Mouse (Mus musculus) liver, embryonic 13.5 days (tissue): ENCODE data around the gene Kdm8. TPM values are rescaled to one million over a fixed set of nuclear protein-coding genes. Genes with fewer than 3 reads are reported as not detected.
"Not testable (repeated sequence)": the region's sequence is repeated elsewhere in the genome, so short reads cannot be mapped to it uniquely, and the experiment has no call there.

Source experiments
- ATAC-seq: fragments of 200-750 bp; cut with Nextera tagmentation; 2 replicates; pipeline ENCODE4 v1.8.0; 2017; ENCODE audit warnings: low read depth, mild to moderate bottlenecking, moderate number of reproducible peaks, moderate library complexity
- DNase-seq: peaks from one replicate; pipeline ENCODE4 v3.0.0; 2022
- H3K27ac ChIP-seq: fragments of 300-500 bp; sonication (generic); 2 replicates; pipeline ENCODE4 v1.5.1; 2015; ENCODE audit warnings: moderate library complexity, mild to moderate bottlenecking, inconsistent platforms
- H3K27me3 ChIP-seq: fragments of 300-500 bp; sonication (generic); 2 replicates; pipeline ENCODE4 v1.6.1; 2015; ENCODE audit warnings: mild to moderate bottlenecking, inconsistent platforms
- H3K36me3 ChIP-seq: fragments of 300-500 bp; sonication (generic); 2 replicates; pipeline ENCODE4 v1.6.1; 2015; ENCODE audit warnings: mild to moderate bottlenecking, inconsistent platforms
- H3K4me1 ChIP-seq: fragments of 300-500 bp; sonication (generic); replicated peaks from 2 replicates; pipeline ENCODE4 v1.6.1; 2015; ENCODE audit warnings: inconsistent platforms
- H3K4me2 ChIP-seq: fragments of 300-500 bp; sonication (generic); 2 replicates; pipeline ENCODE4 v1.6.1; 2015; ENCODE audit warnings: inconsistent platforms, mild to moderate bottlenecking, moderate library complexity
- H3K4me3 ChIP-seq: fragments of 300-500 bp; sonication (generic); replicated peaks from 2 replicates; pipeline ENCODE4 v1.5.1; 2015; ENCODE audit warnings: mild to moderate bottlenecking, inconsistent platforms
- H3K9ac ChIP-seq: fragments of 300-500 bp; sonication (generic); 2 replicates; pipeline ENCODE4 v1.6.1; 2015; ENCODE audit warnings: mild to moderate bottlenecking, inconsistent platforms
- H3K9me3 ChIP-seq: fragments of 300-500 bp; sonication (generic); replicated peaks from 2 replicates; pipeline ENCODE4 v1.6.1; 2016; ENCODE audit warnings: inconsistent platforms
- WGBS: fragments of 180-500 bp; shearing (Covaris S2); methylation state at CpG from one replicate; pipeline ENCODE4 v1.1.7; 2015; ENCODE audit not compliant: insufficient replicate concordance; 5-methylcytosine and 5-hydroxymethylcytosine counted together
- polyA plus RNA-seq: library from polyadenylated mRNA; unstranded; fragments of >200 nt; fragmentation: Nextera tagmentation; extraction: Ambion mirVana; gene quantifications from 2 replicates; pipeline ENCODE4 v1.2.1, GENCODE M21; 2015

Kdm8 gene
- polyA plus RNA-seq, 1 experiment from 2014 or later: 8.6 TPM

DNA sequence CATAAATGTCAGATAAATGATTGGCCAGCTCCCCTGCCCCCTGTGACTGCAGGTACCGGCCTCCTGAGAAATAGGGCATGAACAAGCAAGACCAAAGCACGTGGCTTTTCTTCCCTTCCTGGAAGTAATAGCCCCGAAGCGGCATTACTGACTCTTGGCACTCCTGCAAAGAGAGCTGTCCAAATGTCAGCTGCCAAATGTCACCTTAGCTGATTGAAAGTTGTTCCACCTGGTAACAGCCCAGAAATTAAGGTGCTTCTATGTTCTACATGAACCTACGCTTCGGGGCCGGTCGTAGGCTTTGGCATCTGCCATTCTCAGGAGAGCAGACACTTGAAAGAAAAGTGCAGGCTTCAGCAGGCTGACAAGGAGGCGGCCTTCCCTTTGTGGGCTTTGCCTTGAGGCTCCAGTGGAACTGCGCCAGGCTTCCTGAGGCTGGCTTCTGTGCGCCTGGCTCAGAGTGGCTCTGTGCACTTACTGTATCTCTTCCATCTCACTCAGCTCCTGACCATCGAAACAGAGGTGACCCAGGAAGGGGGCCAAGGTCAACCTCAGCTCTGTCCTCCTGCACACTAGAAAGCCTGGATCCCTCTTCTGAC lies 16.9 kb upstream of the Kdm8 start:
- H3K4me1 ChIP-seq: peaks cover 72% of the 10 kb centered on the region
- no peaks in the 10 kb centered on the region for H3K36me3 ChIP-seq
- 80% methylated on average over 12 of the region's 12 CpGs for WGBS
- ATAC-seq (no peak), DNase-seq (no peak)
- 0 out of 2 replicates have a peak, but pooled peaks cover 7% of the 10 kb centered on the region for H3K9me3 ChIP-seq
- peak overlapping the region; percentile 61; the same call in 1 of the 2 replicates for H3K4me2 ChIP-seq
- peak overlapping the region; percentile 56 for H3K9ac ChIP-seq
- no peak overlapping the region for H3K4me3 ChIP-seq
- no peaks in the 10 kb centered on the region for H3K27me3 ChIP-seq
- H3K27ac ChIP-seq: peak overlapping the region; percentile 89

DNA sequence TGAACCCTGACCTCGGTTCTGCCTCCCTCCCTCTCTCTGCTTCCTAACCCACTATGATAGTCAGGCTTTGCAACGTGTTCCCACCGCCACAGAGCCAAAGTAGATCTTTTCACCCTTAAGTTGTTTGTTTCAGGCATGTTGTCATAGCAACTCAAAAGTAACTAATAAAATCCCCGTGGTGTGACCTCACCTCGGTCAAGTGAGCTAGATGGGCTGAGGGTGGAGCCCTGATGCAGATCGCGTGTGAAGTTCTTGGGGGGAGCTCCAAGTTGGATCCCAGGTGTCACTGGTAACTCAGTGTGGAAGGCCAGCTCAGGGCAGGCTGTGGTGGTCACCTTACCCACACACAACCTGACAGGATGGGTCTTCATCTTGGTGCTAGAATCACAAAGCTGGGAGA lies 16.1 kb upstream of the Kdm8 start:
- Histone ChIP-seq H3K9me3 (0 out of 2 replicates have a peak, but pooled peaks cover 7% of the 10 kb centered on the region), H3K27me3 (no peaks in the 10 kb centered on the region), H3K4me3 (no peak overlapping the region), H3K4me2 (peak overlapping the region; percentile 61), H3K4me1 (peaks cover 64% of the 10 kb centered on the region), H3K9ac (peak overlapping the region; percentile 56), H3K27ac (peak overlapping the region; percentile 89), H3K36me3 (no peaks in the 10 kb centered on the region)
- whole genome bisulfite sequencing: 36% methylated on average over 7 of the region's 7 CpGs
- peak; percentile 45 for DNase-seq
- ATAC-seq: peak; percentile 74

DNA sequence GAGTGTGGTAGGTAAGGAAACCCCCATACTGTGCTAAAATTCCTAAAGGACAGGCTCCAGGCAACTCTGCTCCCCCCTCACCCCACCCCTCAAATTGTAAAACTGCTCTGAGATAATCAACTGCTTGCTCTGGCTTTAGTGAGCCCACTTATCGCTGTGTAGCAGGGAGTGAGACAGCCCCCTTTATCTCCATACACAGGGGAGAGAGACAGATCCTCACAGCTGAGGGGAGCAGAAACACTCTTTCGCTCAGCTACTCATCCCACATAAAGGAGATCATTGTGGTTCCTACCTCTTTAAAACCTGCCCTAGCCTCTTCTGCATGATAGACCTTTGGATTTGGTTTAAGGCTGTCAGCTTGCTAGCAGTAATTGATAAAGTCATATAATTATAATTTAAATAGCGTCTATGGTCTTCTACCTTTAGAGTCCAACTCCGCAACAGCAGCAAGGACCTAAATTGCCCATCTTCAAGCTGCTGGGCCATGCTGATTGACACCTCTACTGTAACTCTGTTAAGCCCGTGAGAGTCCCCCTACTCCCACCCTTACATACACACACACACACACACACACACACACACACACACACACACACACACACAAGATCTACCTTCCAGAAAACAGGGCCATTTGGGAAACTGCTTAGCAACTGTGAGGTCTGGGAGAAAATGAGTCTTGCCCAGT lies 15.5 kb upstream of the Kdm8 start:
- H3K36me3 ChIP-seq, H3K9me3 ChIP-seq, H3K27me3 ChIP-seq: not testable (repeated sequence)
- Histone ChIP-seq H3K27ac (peak overlapping the region; percentile 89), H3K4me1 (peaks cover 59% of the 10 kb centered on the region), H3K9ac (peak overlapping the region; percentile 56), H3K4me3 (0 out of 2 replicates have a peak overlapping the region, but pooled peaks have one; percentile 6), H3K4me2 (peak overlapping the region; percentile 61)
- WGBS: 25% methylated on average over 5 of the region's 5 CpGs
- peak; percentile 98 for ATAC-seq
- DNase-seq: peak; percentile 79

GRCm38 (mm10) chr7:125430170-125430842 lies 14.2 kb upstream of the Kdm8 start:
- WGBS: 71% methylated on average over 7 of the region's 7 CpGs
- Histone ChIP-seq H3K4me3 (no peak overlapping the region), H3K4me1 (peaks cover 62% of the 10 kb centered on the region), H3K9me3 (0 out of 2 replicates have a peak, but pooled peaks cover 7% of the 10 kb centered on the region), H3K4me2 (no peak overlapping the region), H3K36me3 (no peaks in the 10 kb centered on the region), H3K9ac (no peak overlapping the region; the same call in 1 of the 2 replicates), H3K27ac (peak overlapping the region; percentile 89), H3K27me3 (no peaks in the 10 kb centered on the region)
- ATAC-seq: no peak
- no peak for DNase-seq

DNA sequence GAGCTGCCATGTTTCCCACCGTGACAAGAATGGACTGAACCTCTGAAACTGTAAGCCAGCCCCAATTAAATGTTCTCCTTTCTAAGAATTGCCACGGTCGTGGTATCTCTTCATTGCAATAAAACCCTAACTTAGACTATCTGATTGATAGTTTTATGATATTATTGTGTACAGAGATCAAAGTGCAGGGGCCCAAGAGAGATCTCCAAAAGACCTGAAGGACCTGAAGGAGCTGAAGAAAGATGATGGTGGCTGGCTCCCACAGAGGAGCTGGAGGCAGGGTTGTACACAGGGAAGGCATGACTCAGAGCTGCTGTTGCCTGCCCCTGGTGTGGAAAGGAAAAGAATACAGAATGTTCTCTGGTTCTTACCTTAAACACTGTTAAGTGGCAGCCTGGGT lies 10.6 kb upstream of the Kdm8 start:
- H3K27ac ChIP-seq: no peak overlapping the region
- H3K4me2 ChIP-seq: no peak overlapping the region
- ATAC-seq (no peak), DNase-seq (no peak)
- no peaks in the 10 kb centered on the region for H3K36me3 ChIP-seq
- peaks cover 47% of the 10 kb centered on the region for H3K4me1 ChIP-seq
- H3K9me3 ChIP-seq: 0 out of 2 replicates have a peak, but pooled peaks cover 7% of the 10 kb centered on the region
- H3K27me3 ChIP-seq: no peaks in the 10 kb centered on the region
- WGBS: 72% methylated on average over 3 of the region's 3 CpGs
- no peak overlapping the region for H3K4me3 ChIP-seq
- no peak overlapping the region for H3K9ac ChIP-seq

DNA sequence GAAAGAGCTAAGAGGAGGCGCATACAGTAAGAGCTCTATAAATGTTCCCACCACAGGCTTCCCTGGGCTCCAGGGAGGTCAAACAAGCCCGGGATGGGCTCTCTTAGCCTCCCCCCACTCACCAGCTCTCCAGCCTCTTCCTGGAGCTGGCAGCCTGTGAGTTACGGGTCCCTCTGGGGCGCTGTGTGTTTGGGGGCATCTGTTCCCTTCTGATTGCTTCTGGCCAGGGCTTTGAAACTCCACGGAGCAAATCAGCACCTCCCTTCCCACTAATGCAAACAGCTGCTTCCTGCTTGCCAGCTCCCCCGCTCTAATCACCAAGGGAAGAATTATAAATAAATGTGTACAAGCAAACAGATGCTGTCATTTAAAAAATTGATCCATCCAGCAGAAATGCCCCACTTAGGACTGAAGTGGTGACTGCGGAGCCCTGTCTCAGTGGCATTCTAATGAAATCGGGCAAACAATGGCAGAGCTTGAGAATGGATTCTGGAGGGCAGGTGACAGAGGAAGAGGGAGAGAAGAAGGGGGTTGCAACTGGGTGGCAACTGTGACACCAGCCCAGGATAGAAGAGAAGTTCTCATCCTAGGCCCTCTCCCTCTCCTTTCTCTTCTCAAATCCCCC lies 9.7 kb upstream of the Kdm8 start:
- no peaks in the 10 kb centered on the region for H3K36me3 ChIP-seq
- ATAC-seq (no peak; the same call in 1 of the 2 replicates), DNase-seq (no peak)
- no peak overlapping the region for H3K4me3 ChIP-seq
- H3K9me3 ChIP-seq: 0 out of 2 replicates have a peak, but pooled peaks cover 7% of the 10 kb centered on the region
- no peak overlapping the region for H3K4me2 ChIP-seq
- no peak overlapping the region for H3K27ac ChIP-seq
- H3K9ac ChIP-seq: 0 out of 2 replicates have a peak overlapping the region, but pooled peaks have one; percentile 22
- peaks cover 38% of the 10 kb centered on the region for H3K4me1 ChIP-seq
- WGBS: 43% methylated on average over 8 of the region's 8 CpGs
- H3K27me3 ChIP-seq: no peaks in the 10 kb centered on the region

- H3K9me3 ChIP-seq: no peaks in the 10 kb centered on the region
- no peak overlapping the region for H3K4me3 ChIP-seq
- H3K27me3 ChIP-seq: no peaks in the 10 kb centered on the region
- no peak overlapping the region for H3K9ac ChIP-seq
- H3K36me3 ChIP-seq: peaks cover 12% of the 10 kb centered on the region
- 71% methylated on average over 4 of the region's 4 CpGs for WGBS
- no peak overlapping the region for H3K4me2 ChIP-seq
- peak overlapping the region; percentile 36; the same call in 1 of the 2 replicates for H3K27ac ChIP-seq
- no peak for ATAC-seq
- no peak for DNase-seq
- peaks cover 52% of the 10 kb centered on the region for H3K4me1 ChIP-seq
Observed at GRCm38 (mm10) chr7:125442323-125442722, 2.2 kb upstream of the Kdm8 start.

GRCm38 (mm10) chr7:125444076-125444463 lies 406 bp upstream of the Kdm8 start:
- peak overlapping the region; percentile 83 for H3K4me2 ChIP-seq
- DNase-seq: no peak
- H3K27me3 ChIP-seq: no peaks in the 10 kb centered on the region
- peaks cover 12% of the 10 kb centered on the region for H3K36me3 ChIP-seq
- H3K4me1 ChIP-seq: peaks cover 60% of the 10 kb centered on the region
- 15% methylated on average over 10 of the region's 10 CpGs for WGBS
- peak overlapping the region; percentile 80 for H3K9ac ChIP-seq
- peak; percentile 10 for ATAC-seq
- peak overlapping the region; percentile 70 for H3K4me3 ChIP-seq
- H3K9me3 ChIP-seq: no peaks in the 10 kb centered on the region
- peak overlapping the region; percentile 96 for H3K27ac ChIP-seq

DNA sequence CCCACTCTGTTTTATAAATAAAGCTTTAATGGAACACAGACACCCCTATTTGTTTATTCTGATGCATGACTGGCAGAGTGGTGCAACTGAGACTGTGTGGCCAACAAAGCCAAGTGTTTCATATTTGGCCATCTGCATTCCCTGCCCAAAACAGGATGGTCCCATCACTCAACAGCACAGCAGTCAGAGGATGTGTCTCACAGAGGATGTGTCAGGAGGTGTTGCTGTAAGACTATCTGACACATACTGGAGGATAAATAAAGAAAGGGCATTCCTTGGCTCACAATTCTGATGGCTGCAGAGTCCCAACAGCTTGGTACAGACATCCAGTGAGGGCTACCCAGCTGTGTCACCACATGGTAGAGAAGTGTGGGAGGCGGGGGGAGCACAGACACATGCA lies 6.2 kb downstream of the Kdm8 start:
- ATAC-seq (no peak), DNase-seq (no peak)
- Histone ChIP-seq H3K36me3 (peaks cover 47% of the 10 kb centered on the region), H3K9me3 (no peaks in the 10 kb centered on the region), H3K4me3 (no peak overlapping the region), H3K27ac (no peak overlapping the region), H3K27me3 (no peaks in the 10 kb centered on the region), H3K4me1 (peaks cover 30% of the 10 kb centered on the region), H3K9ac (no peak overlapping the region), H3K4me2 (no peak overlapping the region)
- 61% methylated on average over 1 of the region's 1 CpGs for WGBS

GRCm38 (mm10) chr7:125451078-125451477 lies 6.6 kb downstream of the Kdm8 start:
- no peak overlapping the region for H3K27ac ChIP-seq
- H3K36me3 ChIP-seq: peaks cover 49% of the 10 kb centered on the region
- H3K9me3 ChIP-seq: no peaks in the 10 kb centered on the region
- no peak overlapping the region for H3K4me2 ChIP-seq
- DNase-seq: no peak
- no peak overlapping the region for H3K4me3 ChIP-seq
- WGBS: 78% methylated on average over 2 of the region's 2 CpGs
- no peak for ATAC-seq
- peaks cover 26% of the 10 kb centered on the region for H3K4me1 ChIP-seq
- no peak overlapping the region for H3K9ac ChIP-seq
- no peaks in the 10 kb centered on the region for H3K27me3 ChIP-seq

GRCm38 (mm10) chr7:125453671-125454070 lies 9.2 kb downstream of the Kdm8 start:
- DNase-seq (no peak), ATAC-seq (no peak)
- H3K27ac ChIP-seq: no peak overlapping the region
- H3K4me3 ChIP-seq: no peak overlapping the region
- WGBS: 90% methylated on average over 4 of the region's 4 CpGs
- H3K27me3 ChIP-seq: no peaks in the 10 kb centered on the region
- no peak overlapping the region for H3K9ac ChIP-seq
- H3K4me2 ChIP-seq: no peak overlapping the region
- peaks cover 58% of the 10 kb centered on the region for H3K36me3 ChIP-seq
- H3K4me1 ChIP-seq: peaks cover 14% of the 10 kb centered on the region
- no peaks in the 10 kb centered on the region for H3K9me3 ChIP-seq
